Comparison of ENCODE assay signal across 11 mouse cellular contexts in the genomic region with DNA sequence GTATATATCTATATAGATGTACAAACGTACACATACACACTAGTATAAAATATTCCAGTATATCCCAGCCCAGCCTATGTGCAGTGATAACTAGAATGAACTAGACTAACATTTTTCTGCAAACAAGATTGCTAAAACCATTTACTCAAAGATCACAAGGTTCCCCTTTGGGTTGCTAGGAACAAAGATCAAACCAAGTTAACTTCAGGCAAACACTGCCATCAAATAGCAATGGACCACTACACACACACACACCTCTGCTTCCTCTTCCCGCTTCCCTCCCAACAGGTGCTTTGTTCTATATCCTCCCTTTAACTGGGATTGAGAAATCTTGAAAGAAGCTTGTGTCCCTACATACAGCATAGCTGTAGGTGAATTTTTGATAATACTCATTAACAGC. TPM values are rescaled to one million over a fixed set of nuclear protein-coding genes. Genes with fewer than 3 reads are reported as not detected.
DNase-seq lines count a peak whose midpoint lies in the region; ATAC-seq and TF ChIP-seq lines count a peak whose summit lies in the region.
"Had no signal": no experiment of that assay in that cellular context is flagged by ENCODE, and none has a peak within 500 bp of the region (broad histone marks: within the 10 kb centered on the region; RNA-seq: fewer than 3 reads in every experiment).

No protein-coding gene starts in this region.

- no peaks in the 10 kb centered on the region for H3K9me3 ChIP-seq in heart, embryonic 11.5 days (replicated peaks; ENCODE audit: control insufficient read depth, low read length)
- no peaks in the 10 kb centered on the region for H3K9me3 ChIP-seq in lung, embryonic 14.5 days (ENCODE audit: low read depth, low read length)
- no peaks in the 10 kb centered on the region for H3K9me3 ChIP-seq in midbrain, embryonic 13.5 days

- no peak for TF ChIP-seq CTCF in lung, embryonic 14.5 days (IDR thresholded peaks at IDR 0.05; ENCODE audit: low read depth)
- no peak for TF ChIP-seq CTCF in embryonic fibroblast, embryonic 13.5 days (IDR thresholded peaks at IDR 0.05; ENCODE audit: borderline replicate concordance, insufficient read depth, low read length)

- intact Hi-C loops in left cerebral cortex, postnatal 10 days (cut with DNase I): no loop called here

- WGBS in heart, embryonic 11.5 days (ENCODE audit: insufficient replicate concordance): 84% methylated on average over 2 of the region's 2 CpGs
- 75% methylated on average over 2 of the region's 2 CpGs for WGBS in lung, embryonic 14.5 days
- 93% methylated on average over 2 of the region's 2 CpGs for WGBS in midbrain, embryonic 13.5 days

- H3K27ac ChIP-seq in heart, embryonic 11.5 days (ENCODE audit: low read depth, low read length): no peak overlapping the region
- H3K27ac ChIP-seq in lung, embryonic 14.5 days (ENCODE audit: low read depth): no peak overlapping the region
- H3K27ac ChIP-seq in embryonic fibroblast, embryonic 13.5 days (ENCODE audit: insufficient read depth, low read length): no peak overlapping the region
- H3K27ac ChIP-seq in midbrain, embryonic 13.5 days: no peak overlapping the region
- H3K27ac ChIP-seq: kidney, postnatal 0 days had no signal

- no peak for DNase-seq in heart, adult 18-20 months
- no peak for DNase-seq in lung, embryonic 14.5 days
- DNase-seq in lung, postnatal 36 days: no peak
- DNase-seq in left cerebral cortex, postnatal 10 days (ENCODE audit: extremely low spot score in 1 of 2, low spot score in 2 of 2): no peak
- no peak for DNase-seq in gastrocnemius, postnatal 4 days (ENCODE audit: low spot score in 2 of 2)
- DNase-seq: gastrocnemius, postnatal 10 days had no signal

- H3K36me3 ChIP-seq in heart, embryonic 11.5 days (ENCODE audit: control insufficient read depth, insufficient read depth, low read length): no peaks in the 10 kb centered on the region
- H3K36me3 ChIP-seq in lung, embryonic 14.5 days (ENCODE audit: insufficient read depth): peaks cover 24% of the 10 kb centered on the region
- H3K36me3 ChIP-seq in midbrain, embryonic 13.5 days: peaks cover 3% of the 10 kb centered on the region; the same call in 1 of the 2 replicates

- no peaks in the 10 kb centered on the region for H3K27me3 ChIP-seq in heart, embryonic 11.5 days (ENCODE audit: control insufficient read depth, insufficient read depth, low read length)
- no peaks in the 10 kb centered on the region for H3K27me3 ChIP-seq in lung, embryonic 14.5 days (ENCODE audit: insufficient read depth, low read length)
- no peaks in the 10 kb centered on the region for H3K27me3 ChIP-seq in midbrain, embryonic 13.5 days

- no peak overlapping the region for H3K9ac ChIP-seq in heart, embryonic 11.5 days (ENCODE audit: low read depth, low read length)
- no peak overlapping the region for H3K9ac ChIP-seq in lung, embryonic 14.5 days
- 0 out of 2 replicates have a peak overlapping the region, but pooled peaks have one; percentile 16 for H3K9ac ChIP-seq in midbrain, embryonic 13.5 days (replicated peaks)

- TF ChIP-seq POLR2A in embryonic fibroblast, embryonic 13.5 days (IDR thresholded peaks at IDR 0.05; ENCODE audit: low read depth, low read length): no peak

- no peak overlapping the region for H3K4me3 ChIP-seq in heart, embryonic 11.5 days (ENCODE audit: low read depth, low read length)
- H3K4me3 ChIP-seq in lung, embryonic 14.5 days (ENCODE audit: low read depth, low read length): no peak overlapping the region
- 0 out of 2 replicates have a peak overlapping the region, but pooled peaks have one; percentile 29 for H3K4me3 ChIP-seq in embryonic fibroblast, embryonic 13.5 days (ENCODE audit: insufficient read depth, low read length)
- H3K4me3 ChIP-seq in midbrain, embryonic 13.5 days (replicated peaks): no peak overlapping the region

- ATAC-seq in heart, embryonic 11.5 days (replicated peaks; ENCODE audit: insufficient number of reproducible peaks, low FRiP score, low TSS enrichment): no peak
- ATAC-seq in lung, embryonic 14.5 days (ENCODE audit: insufficient read depth): no peak
- ATAC-seq in midbrain, embryonic 13.5 days: no peak
- ATAC-seq: CD4-positive, CD25-positive, alpha-beta regulatory T cell, adult 4 months had no signal

- H3K4me2 ChIP-seq in heart, embryonic 11.5 days: peak overlapping the region; percentile 37
- peak overlapping the region; percentile 35 for H3K4me2 ChIP-seq in lung, embryonic 14.5 days
- H3K4me2 ChIP-seq in midbrain, embryonic 13.5 days (replicated peaks): 0 out of 2 replicates have a peak overlapping the region, but pooled peaks have one; percentile 19

- H3K4me1 ChIP-seq in heart, embryonic 11.5 days (ENCODE audit: control insufficient read depth, insufficient read depth, low read length): peaks cover 9% of the 10 kb centered on the region
- no peaks in the 10 kb centered on the region for H3K4me1 ChIP-seq in lung, embryonic 14.5 days (ENCODE audit: insufficient read depth)
- H3K4me1 ChIP-seq in embryonic fibroblast, embryonic 13.5 days (ENCODE audit: control insufficient read depth, insufficient read depth, low read length): peaks cover 5% of the 10 kb centered on the region
- H3K4me1 ChIP-seq in midbrain, embryonic 13.5 days (replicated peaks): peaks cover 36% of the 10 kb centered on the region

RNA-seq across cellular contexts. Expression of a gene that starts 3.0 kb away (rescaled TPM):
- polyA plus RNA-seq in heart, embryonic 11.5 days (2014; fragmentation: Nextera tagmentation; extraction: Ambion mirVana): 52.4 and 54.8 TPM in 2 replicates
- total RNA-seq in heart, adult 18-20 months (2021): 10 to 100 TPM; 53.9 to 57.9 TPM
- polyA plus RNA-seq in lung, embryonic 14.5 days (2014; fragmentation: Nextera tagmentation; extraction: Ambion mirVana): 63.7 and 64.2 TPM in 2 replicates
- 87.3 and 105 TPM in 2 replicates for polyA plus RNA-seq in embryonic fibroblast, embryonic 13.5 days (2011; ENCODE audit: insufficient read length, low read depth, missing spikeins)
- 75.1 and 75.7 TPM in 2 replicates for polyA plus RNA-seq in midbrain, embryonic 13.5 days (2015; fragmentation: Nextera tagmentation; extraction: Ambion mirVana)
- 10 to 100 TPM; 89.1 to 90.3 TPM for total RNA-seq in left cerebral cortex, postnatal 10 days (2021)
- total RNA-seq in gastrocnemius, postnatal 4 days (2021): 10 to 100 TPM; 57.5 to 63.0 TPM

RNA-seq across cellular contexts. Expression of a gene that starts 12.4 kb away (rescaled TPM):
- polyA plus RNA-seq in heart, embryonic 11.5 days (2014; fragmentation: Nextera tagmentation; extraction: Ambion mirVana): 7.2 and 7.7 TPM in 2 replicates
- total RNA-seq in heart, adult 18-20 months (2021): 1 to 10 TPM; 3.2 to 5.2 TPM
- polyA plus RNA-seq in lung, embryonic 14.5 days (2014; fragmentation: Nextera tagmentation; extraction: Ambion mirVana): 11.7 and 12.6 TPM in 2 replicates
- 14.5 and 15.3 TPM in 2 replicates for polyA plus RNA-seq in embryonic fibroblast, embryonic 13.5 days (2011; ENCODE audit: insufficient read length, low read depth, missing spikeins)
- 6.2 and 6.3 TPM in 2 replicates for polyA plus RNA-seq in midbrain, embryonic 13.5 days (2015; fragmentation: Nextera tagmentation; extraction: Ambion mirVana)
- 10 to 100 TPM; 11.8 to 13.8 TPM for total RNA-seq in left cerebral cortex, postnatal 10 days (2021)
- total RNA-seq in gastrocnemius, postnatal 4 days (2021): 1 to 10 TPM; 7.7 to 7.8 TPM

RNA-seq across cellular contexts. Expression of a gene that starts 12.5 kb away (rescaled TPM):
- polyA plus RNA-seq in heart, embryonic 11.5 days (2014; fragmentation: Nextera tagmentation; extraction: Ambion mirVana): 2.0 and 4.0 TPM in 2 replicates
- 1 to 10 TPM; 6.4 to 7.3 TPM for total RNA-seq in heart, adult 18-20 months (2021)
- polyA plus RNA-seq in lung, embryonic 14.5 days (2014; fragmentation: Nextera tagmentation; extraction: Ambion mirVana): 1.9 and 2.9 TPM in 2 replicates
- 5.4 and 8.4 TPM in 2 replicates for polyA plus RNA-seq in embryonic fibroblast, embryonic 13.5 days (2011; ENCODE audit: insufficient read length, low read depth, missing spikeins)
- polyA plus RNA-seq in midbrain, embryonic 13.5 days (2015; fragmentation: Nextera tagmentation; extraction: Ambion mirVana): 2.3 and 3.1 TPM in 2 replicates
- 1 to 10 TPM; 7.8 to 8.5 TPM for total RNA-seq in left cerebral cortex, postnatal 10 days (2021)
- 1 to 10 TPM; 5.6 to 6.4 TPM for total RNA-seq in gastrocnemius, postnatal 4 days (2021)

RNA-seq across cellular contexts. Expression of a gene that starts 38.8 kb away (rescaled TPM):
- 34.3 and 43.5 TPM in 2 replicates for polyA plus RNA-seq in heart, embryonic 11.5 days (2014; fragmentation: Nextera tagmentation; extraction: Ambion mirVana)
- 10 to 100 TPM; 97.1 to 99.1 TPM for total RNA-seq in heart, adult 18-20 months (2021)
- polyA plus RNA-seq in lung, embryonic 14.5 days (2014; fragmentation: Nextera tagmentation; extraction: Ambion mirVana): 11.1 and 11.4 TPM in 2 replicates
- 9.7 and 14.1 TPM in 2 replicates for polyA plus RNA-seq in embryonic fibroblast, embryonic 13.5 days (2011; ENCODE audit: insufficient read length, low read depth, missing spikeins)
- polyA plus RNA-seq in midbrain, embryonic 13.5 days (2015; fragmentation: Nextera tagmentation; extraction: Ambion mirVana): 4.9 and 5.2 TPM in 2 replicates
- total RNA-seq in left cerebral cortex, postnatal 10 days (2021): 1 to 10 TPM; 6.3 to 7.1 TPM
- 10 to 100 TPM; 13.7 to 16.9 TPM for total RNA-seq in gastrocnemius, postnatal 4 days (2021)

RNA-seq across cellular contexts. Expression of a gene that starts 48.3 kb away (rescaled TPM):
- polyA plus RNA-seq in heart, embryonic 11.5 days (2014; fragmentation: Nextera tagmentation; extraction: Ambion mirVana): 13.0 and 13.4 TPM in 2 replicates
- total RNA-seq in heart, adult 18-20 months (2021): 10 to 100 TPM; 20.8 to 25.0 TPM
- polyA plus RNA-seq in lung, embryonic 14.5 days (2014; fragmentation: Nextera tagmentation; extraction: Ambion mirVana): 7.6 and 12.1 TPM in 2 replicates
- 5.9 and 8.4 TPM in 2 replicates for polyA plus RNA-seq in embryonic fibroblast, embryonic 13.5 days (2011; ENCODE audit: insufficient read length, low read depth, missing spikeins)
- 8.5 and 10.7 TPM in 2 replicates for polyA plus RNA-seq in midbrain, embryonic 13.5 days (2015; fragmentation: Nextera tagmentation; extraction: Ambion mirVana)
- total RNA-seq in left cerebral cortex, postnatal 10 days (2021): 10 to 100 TPM; 18.1 to 21.7 TPM
- total RNA-seq in gastrocnemius, postnatal 4 days (2021): 1 to 10 TPM; 6.5 to 6.7 TPM
